Mouse (Mus musculus) CH12.LX (cell line): ENCODE results near the gene Rnf5.

Experiments used
- CHD2 ChIP-seq: IDR thresholded peaks from 2 replicates; pipeline ENCODE4 v1.6.1; 2011; ENCODE audit warnings: low read length, improper control_type of control experiment
- CTCF ChIP-seq, 2 experiments: IDR thresholded peaks in 1 of 2; conservative IDR thresholded peaks in 1 of 2; 2 replicates each; pipeline ENCODE4 v1.5.1; 2011 to 2012; ENCODE audit warnings: low read depth in 2 of 2, low read length in 2 of 2, improper control_type of control experiment in 1 of 2, inconsistent platforms in 1 of 2, mild to moderate bottlenecking in 1 of 2, moderate library complexity in 1 of 2
- EP300 ChIP-seq: IDR thresholded peaks from 2 replicates; pipeline ENCODE4 v1.6.1; 2011; ENCODE audit warnings: low read length, improper control_type of control experiment
- ETS1 ChIP-seq: conservative IDR thresholded peaks from 2 replicates; pipeline ENCODE4 v1.6.1; 2012; ENCODE audit warnings: low read depth, mild to moderate bottlenecking, inconsistent platforms, low read length, improper control_type of control experiment, moderate library complexity
- MYC ChIP-seq: IDR thresholded peaks from 2 replicates; pipeline ENCODE4 v1.6.1; 2011; ENCODE audit warnings: low read depth, mild to moderate bottlenecking, improper control_type of control experiment, low read length
- NRF1 ChIP-seq: IDR thresholded peaks from 2 replicates; pipeline ENCODE4 v1.6.1; 2014; ENCODE audit warnings: low read depth, mild to moderate bottlenecking, inconsistent platforms, low read length, improper control_type of control experiment, moderate library complexity
- POLR2A ChIP-seq: IDR thresholded peaks from 2 replicates; pipeline ENCODE4 v1.6.1; 2011; ENCODE audit warnings: low read depth, mild to moderate bottlenecking, improper control_type of control experiment, low read length
- RAD21 ChIP-seq: IDR thresholded peaks from 2 replicates; pipeline ENCODE4 v1.6.1; 2011; ENCODE audit warnings: low read depth, mild to moderate bottlenecking, low read length, improper control_type of control experiment, moderate library complexity
- USF1 ChIP-seq: IDR thresholded peaks from 2 replicates; pipeline ENCODE4 v1.6.1; 2014; ENCODE audit warnings: low read depth, mild to moderate bottlenecking, inconsistent platforms, low read length, improper control_type of control experiment

DNA sequence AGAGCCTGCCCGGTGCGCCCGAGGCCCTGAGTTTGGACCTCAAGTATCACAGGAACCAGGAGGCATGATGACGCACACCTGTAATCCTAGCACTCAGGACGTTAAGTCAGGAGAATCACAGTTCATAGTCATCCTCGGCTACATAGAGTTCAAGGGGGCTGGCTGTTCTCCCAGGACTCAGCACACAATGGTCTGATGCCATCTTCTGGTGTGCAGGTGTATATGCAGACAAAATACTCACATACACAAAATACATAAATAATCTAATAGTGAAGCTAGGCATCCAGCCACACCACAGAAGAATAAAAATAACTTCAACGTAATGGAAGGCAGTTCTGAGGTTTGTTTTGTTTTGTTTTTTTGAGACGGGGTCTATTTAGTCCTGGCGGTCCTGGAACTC is 19.7 kb upstream of the Rnf5 start:
- no peak for TF ChIP-seq MYC
- TF ChIP-seq EP300: no peak
- TF ChIP-seq CTCF (conservative IDR thresholded peaks at IDR 0.05 in 1 of 2, IDR thresholded peaks at IDR 0.05 in 1 of 2; ENCODE audit: low read depth in 2 of 2, low read length in 2 of 2): peak in 1 of 2 experiments; percentile 67; a peak in 3 of 4 replicates
- TF ChIP-seq ETS1: no peak
- no peak for TF ChIP-seq USF1
- TF ChIP-seq CHD2: no peak
- TF ChIP-seq RAD21: peak; percentile 72
- TF ChIP-seq POLR2A: no peak
- TF ChIP-seq NRF1: no peak
